Mouse (Mus musculus) limb, embryonic 15.5 days (tissue): ENCODE measurements around the gene Haghl. TPM values are rescaled to one million over a fixed set of nuclear protein-coding genes. Genes with fewer than 3 reads are reported as not detected.

Experiments
- ATAC-seq: fragments of 200-750 bp; cut with Nextera tagmentation; 2 replicates; pipeline ENCODE4 v1.8.0; 2017; ENCODE audit warnings: low read depth, moderate TSS enrichment; ENCODE audit not compliant: insufficient number of reproducible peaks, low FRiP score, low TSS enrichment
- H3K27ac ChIP-seq: fragments of 300-500 bp; sonication (generic); 2 replicates; pipeline ENCODE4 v1.5.1; 2015; ENCODE audit warnings: moderate library complexity, mild to moderate bottlenecking, inconsistent platforms
- H3K27me3 ChIP-seq: fragments of 300-500 bp; sonication (generic); 2 replicates; pipeline ENCODE4 v1.6.1; 2015; ENCODE audit warnings: inconsistent platforms
- H3K36me3 ChIP-seq: fragments of 300-500 bp; sonication (generic); 2 replicates; pipeline ENCODE4 v1.6.1; 2015; ENCODE audit warnings: inconsistent platforms
- H3K4me1 ChIP-seq: fragments of 300-500 bp; sonication (generic); 2 replicates; pipeline ENCODE4 v1.6.1; 2015; ENCODE audit warnings: inconsistent platforms
- H3K4me2 ChIP-seq: fragments of 300-500 bp; sonication (generic); 2 replicates; pipeline ENCODE4 v1.6.1; 2015; ENCODE audit warnings: mild to moderate bottlenecking, inconsistent platforms
- H3K4me3 ChIP-seq: fragments of 300-500 bp; sonication (generic); 2 replicates; pipeline ENCODE4 v1.5.1; 2015; ENCODE audit warnings: mild to moderate bottlenecking, inconsistent platforms
- H3K9ac ChIP-seq: fragments of 300-500 bp; sonication (generic); 2 replicates; pipeline ENCODE4 v1.6.1; 2015; ENCODE audit warnings: inconsistent platforms
- H3K9me3 ChIP-seq: fragments of 300-500 bp; sonication (generic); 2 replicates; pipeline ENCODE4 v1.6.1; 2016; ENCODE audit warnings: inconsistent platforms
- WGBS: fragments of 180-500 bp; shearing (Covaris S2); methylation state at CpG from one replicate; pipeline ENCODE4 v1.1.7; 2015; 5-methylcytosine and 5-hydroxymethylcytosine counted together
- polyA plus RNA-seq: library from polyadenylated mRNA; unstranded; fragments of >200 nt; fragmentation: Nextera tagmentation; extraction: Ambion mirVana; gene quantifications from 2 replicates; pipeline ENCODE4 v1.2.1, GENCODE M21; 2015

The Haghl gene
- polyA plus RNA-seq, 1 experiment from 2014 or later: 53.2 TPM

- peaks cover 59% of the 10 kb centered on the region for H3K36me3 ChIP-seq
- no peak for ATAC-seq
Measured at GRCm38 (mm10) chr17:25777948-25778347, 7.5 kb downstream of the Haghl start.

GRCm38 (mm10) chr17:25775318-25776062, 10.0 kb downstream of the Haghl start:
- Histone ChIP-seq H3K27ac (no peak overlapping the region), H3K9me3 (no peaks in the 10 kb centered on the region), H3K4me3 (no peak overlapping the region), H3K27me3 (no peaks in the 10 kb centered on the region; the same call in 1 of the 2 replicates), H3K4me2 (no peak overlapping the region), H3K4me1 (peaks cover 12% of the 10 kb centered on the region), H3K9ac (no peak overlapping the region), H3K36me3 (peaks cover 34% of the 10 kb centered on the region)
- ATAC-seq: no peak
- 80% methylated on average over 10 of the region's 10 CpGs for WGBS

More at GRCm38 (mm10) chr17:25777948-25778347, 7.5 kb downstream of the Haghl start:
- Histone ChIP-seq H3K27ac (no peak overlapping the region), H3K4me3 (no peak overlapping the region), H3K27me3 (no peaks in the 10 kb centered on the region), H3K9me3 (no peaks in the 10 kb centered on the region), H3K4me1 (peaks cover 15% of the 10 kb centered on the region), H3K4me2 (no peak overlapping the region), H3K9ac (no peak overlapping the region)
- 91% methylated on average over 5 of the region's 5 CpGs for WGBS

- no peak within 1 kb of the TSS for H3K27ac ChIP-seq
- H3K27me3 ChIP-seq: no peaks in the 10 kb centered on the region; the same call in 1 of the 2 replicates
- no peaks in the 10 kb centered on the region for H3K9me3 ChIP-seq
- ATAC-seq: peak; percentile 72
- H3K36me3 ChIP-seq: peaks cover 16% of the 10 kb centered on the region
- H3K4me3 ChIP-seq: peak within 1 kb of the TSS; percentile 74
- under 1% methylated on average over 37 of the region's 37 CpGs for WGBS
- peaks cover 12% of the 10 kb centered on the region for H3K4me1 ChIP-seq
- peak within 1 kb of the TSS; percentile 80 for H3K9ac ChIP-seq
- H3K4me2 ChIP-seq: peak within 1 kb of the TSS; percentile 58
Measured at GRCm38 (mm10) chr17:25773549-25774120, 11.8 kb downstream of the Haghl start, which contains the start of gene Narfl. Gene Narfl, plus strand, starts transcription at chr17:25773776.

GRCm38 (mm10) chr17:25769331-25769730, 16.1 kb downstream of the Haghl start:
- H3K4me2 ChIP-seq: no peak overlapping the region
- H3K9me3 ChIP-seq: no peaks in the 10 kb centered on the region
- H3K36me3 ChIP-seq: no peaks in the 10 kb centered on the region
- no peak overlapping the region for H3K4me3 ChIP-seq
- no peak overlapping the region for H3K9ac ChIP-seq
- 29% methylated on average over 9 of the region's 9 CpGs for WGBS
- H3K27me3 ChIP-seq: peaks cover 4% of the 10 kb centered on the region
- no peak for ATAC-seq
- peaks cover 4% of the 10 kb centered on the region for H3K4me1 ChIP-seq
- no peak overlapping the region for H3K27ac ChIP-seq

- no peak overlapping the region for H3K9ac ChIP-seq
- no peak overlapping the region for H3K27ac ChIP-seq
- no peaks in the 10 kb centered on the region for H3K36me3 ChIP-seq
- ATAC-seq: no peak
- H3K9me3 ChIP-seq: no peaks in the 10 kb centered on the region
- H3K4me1 ChIP-seq: no peaks in the 10 kb centered on the region
- WGBS: 15% methylated on average over 5 of the region's 5 CpGs
- no peak overlapping the region for H3K4me2 ChIP-seq
- peaks cover 4% of the 10 kb centered on the region; the same call in 1 of the 2 replicates for H3K27me3 ChIP-seq
- H3K4me3 ChIP-seq: no peak overlapping the region
Measured at GRCm38 (mm10) chr17:25765886-25766285, 19.6 kb downstream of the Haghl start.

- 45% methylated on average over 3 of the region's 3 CpGs for WGBS
- no peak overlapping the region for H3K4me2 ChIP-seq
- no peak for ATAC-seq
- H3K4me3 ChIP-seq: no peak overlapping the region
- H3K4me1 ChIP-seq: no peaks in the 10 kb centered on the region
- H3K9ac ChIP-seq: no peak overlapping the region
- H3K36me3 ChIP-seq: no peaks in the 10 kb centered on the region
- H3K27ac ChIP-seq: no peak overlapping the region
- peaks cover 1% of the 10 kb centered on the region; the same call in 1 of the 2 replicates for H3K27me3 ChIP-seq
- H3K9me3 ChIP-seq: no peaks in the 10 kb centered on the region
Measured at GRCm38 (mm10) chr17:25762591-25762990, 22.9 kb downstream of the Haghl start.

GRCm38 (mm10) chr17:25761561-25761970, 23.9 kb downstream of the Haghl start:
- no peaks in the 10 kb centered on the region for H3K27me3 ChIP-seq
- 58% methylated on average over 4 of the region's 4 CpGs for WGBS
- H3K4me3 ChIP-seq: no peak overlapping the region
- H3K36me3 ChIP-seq: no peaks in the 10 kb centered on the region
- H3K9ac ChIP-seq: no peak overlapping the region
- ATAC-seq: no peak
- no peaks in the 10 kb centered on the region for H3K9me3 ChIP-seq
- no peak overlapping the region for H3K4me2 ChIP-seq
- no peak overlapping the region for H3K27ac ChIP-seq
- H3K4me1 ChIP-seq: no peaks in the 10 kb centered on the region

- no peaks in the 10 kb centered on the region for H3K9me3 ChIP-seq
- H3K36me3 ChIP-seq: no peaks in the 10 kb centered on the region
- H3K27me3 ChIP-seq: no peaks in the 10 kb centered on the region
- H3K4me1 ChIP-seq: no peaks in the 10 kb centered on the region; the same call in 1 of the 2 replicates
- no peak overlapping the region for H3K9ac ChIP-seq
- no peak overlapping the region for H3K4me2 ChIP-seq
- H3K4me3 ChIP-seq: no peak overlapping the region
- ATAC-seq: no peak
- no peak overlapping the region for H3K27ac ChIP-seq
- WGBS: 73% methylated on average over 8 of the region's 8 CpGs
Measured at GRCm38 (mm10) chr17:25760148-25760547, 25.3 kb downstream of the Haghl start.

GRCm38 (mm10) chr17:25757691-25758090, 27.8 kb downstream of the Haghl start:
- no peaks in the 10 kb centered on the region for H3K27me3 ChIP-seq
- no peaks in the 10 kb centered on the region for H3K9me3 ChIP-seq
- no peak overlapping the region for H3K9ac ChIP-seq
- no peak overlapping the region for H3K27ac ChIP-seq
- no peak overlapping the region for H3K4me2 ChIP-seq
- no peak overlapping the region for H3K4me3 ChIP-seq
- 55% methylated on average over 3 of the region's 3 CpGs for WGBS
- H3K36me3 ChIP-seq: no peaks in the 10 kb centered on the region
- H3K4me1 ChIP-seq: no peaks in the 10 kb centered on the region; the same call in 1 of the 2 replicates
- ATAC-seq: no peak

GRCm38 (mm10) chr17:25756378-25757242, 28.9 kb downstream of the Haghl start:
- H3K27ac ChIP-seq: no peak overlapping the region
- H3K4me2 ChIP-seq: no peak overlapping the region
- H3K9me3 ChIP-seq: no peaks in the 10 kb centered on the region
- 70% methylated on average over 9 of the region's 9 CpGs for WGBS
- no peaks in the 10 kb centered on the region; the same call in 1 of the 2 replicates for H3K4me1 ChIP-seq
- H3K4me3 ChIP-seq: no peak overlapping the region
- no peak overlapping the region for H3K9ac ChIP-seq
- no peaks in the 10 kb centered on the region for H3K36me3 ChIP-seq
- no peaks in the 10 kb centered on the region for H3K27me3 ChIP-seq
- no peak for ATAC-seq

- H3K4me3 ChIP-seq: no peak overlapping the region
- no peak overlapping the region for H3K4me2 ChIP-seq
- H3K4me1 ChIP-seq: no peaks in the 10 kb centered on the region; the same call in none of the 2 replicates
- H3K9ac ChIP-seq: no peak overlapping the region
- H3K36me3 ChIP-seq: no peaks in the 10 kb centered on the region
- H3K27me3 ChIP-seq: no peaks in the 10 kb centered on the region
- no peaks in the 10 kb centered on the region for H3K9me3 ChIP-seq
- no peak for ATAC-seq
- 33% methylated on average over 4 of the region's 4 CpGs for WGBS
- H3K27ac ChIP-seq: no peak overlapping the region
Measured at GRCm38 (mm10) chr17:25755627-25756377, 29.7 kb downstream of the Haghl start.
